Mouse (Mus musculus) midbrain, embryonic 16.5 days (tissue): ENCODE results near the gene Vps29. TPM values are rescaled to one million over a fixed set of nuclear protein-coding genes. Genes with fewer than 3 reads are reported as not detected.

Experiments used
- ATAC-seq: fragments of 200-750 bp; cut with Nextera tagmentation; 2 replicates; pipeline ENCODE4 v1.8.0; 2017; ENCODE audit warnings: moderate TSS enrichment
- H3K27ac ChIP-seq: fragments of 300-500 bp; sonication (generic); 2 replicates; pipeline ENCODE4 v1.5.1; 2014; ENCODE audit warnings: mild to moderate bottlenecking, low read length, mixed read lengths
- H3K27me3 ChIP-seq: fragments of 300-500 bp; sonication (generic); 2 replicates; pipeline ENCODE4 v1.6.1; 2014; ENCODE audit warnings: low read depth, low read length, mixed read lengths; ENCODE audit not compliant: control insufficient read depth, insufficient read depth
- H3K36me3 ChIP-seq: fragments of 300-500 bp; sonication (generic); 2 replicates; pipeline ENCODE4 v1.6.1; 2014; ENCODE audit warnings: mild to moderate bottlenecking, low read length, moderate library complexity, mixed read lengths; ENCODE audit not compliant: control insufficient read depth, insufficient read depth
- H3K4me1 ChIP-seq: fragments of 300-500 bp; sonication (generic); 2 replicates; pipeline ENCODE4 v1.6.1; 2014; ENCODE audit warnings: mild to moderate bottlenecking, low read length, mixed read lengths; ENCODE audit not compliant: control insufficient read depth, insufficient read depth
- H3K4me2 ChIP-seq: fragments of 300-500 bp; sonication (generic); 2 replicates; pipeline ENCODE4 v1.6.1; 2014; ENCODE audit warnings: mild to moderate bottlenecking, low read length, mixed read lengths
- H3K4me3 ChIP-seq: fragments of 300-500 bp; sonication (generic); 2 replicates; pipeline ENCODE4 v1.5.1; 2014; ENCODE audit warnings: low read depth, mild to moderate bottlenecking, low read length, moderate library complexity, mixed read lengths
- H3K9ac ChIP-seq: fragments of 300-500 bp; sonication (generic); 2 replicates; pipeline ENCODE4 v1.6.1; 2014; ENCODE audit warnings: low read depth, low read length, mixed read lengths
- H3K9me3 ChIP-seq: fragments of 300-500 bp; sonication (generic); replicated peaks from 2 replicates; pipeline ENCODE4 v1.6.1; 2014; ENCODE audit warnings: mild to moderate bottlenecking, low read length, mixed read lengths; ENCODE audit not compliant: control insufficient read depth, poor library complexity, severe bottlenecking
- WGBS: fragments of 180-500 bp; shearing (Covaris S2); extraction: QIAGEN DNeasy Blood & Tissue Kit; methylation state at CpG from one replicate; pipeline ENCODE4 v1.1.7; 2014; 5-methylcytosine and 5-hydroxymethylcytosine counted together
- polyA plus RNA-seq: library from polyadenylated mRNA; unstranded; fragments of >200 nt; fragmentation: Nextera tagmentation; extraction: Ambion mirVana; gene quantifications from 2 replicates; pipeline ENCODE4 v1.2.1, GENCODE M21; 2015

The Vps29 gene
- polyA plus RNA-seq, 1 experiment from 2014 or later = 347 TPM

- H3K9me3 ChIP-seq = no peaks in the 10 kb centered on the region
- peak overlapping the region; percentile 82 for H3K27ac ChIP-seq
- H3K27me3 ChIP-seq = no peaks in the 10 kb centered on the region
- under 1% methylated on average over 54 of the region's 57 CpGs for WGBS
- peak overlapping the region; percentile 92 for H3K4me3 ChIP-seq
- H3K4me1 ChIP-seq = peaks cover 12% of the 10 kb centered on the region
- H3K4me2 ChIP-seq = peak overlapping the region; percentile 73
- H3K36me3 ChIP-seq = no peaks in the 10 kb centered on the region
- ATAC-seq = no peak; the same call in 1 of the 2 replicates
- peak overlapping the region; percentile 73 for H3K9ac ChIP-seq
Measured at GRCm38 (mm10) chr5:122354492-122355067, 411 bp downstream of the Vps29 start.

- Histone ChIP-seq H3K4me1 (peaks cover 17% of the 10 kb centered on the region), H3K9ac (peak within 1 kb of the TSS; percentile 88), H3K4me3 (peak within 1 kb of the TSS; percentile 87), H3K9me3 (no peaks in the 10 kb centered on the region), H3K27me3 (no peaks in the 10 kb centered on the region), H3K36me3 (peaks cover 6% of the 10 kb centered on the region; the same call in 1 of the 2 replicates), H3K4me2 (peak within 1 kb of the TSS; percentile 76), H3K27ac (peak within 1 kb of the TSS; percentile 97)
- WGBS = under 1% methylated on average over 28 of the region's 46 CpGs
- peak; percentile 82 for ATAC-seq
Measured at GRCm38 (mm10) chr5:122371591-122372191, 17.5 kb downstream of the Vps29 start, which contains the start of gene Gpn3. Gene Gpn3, plus strand, starts transcription at chr5:122371876.

GRCm38 (mm10) chr5:122372192-122372769 is 18.1 kb downstream of the Vps29 start, which contains the start of gene Fam216a:
Gene Fam216a, minus strand, starts transcription at chr5:122372364.
- H3K4me1 ChIP-seq = peaks cover 17% of the 10 kb centered on the region
- peak within 1 kb of the TSS; percentile 76 for H3K4me2 ChIP-seq
- no peaks in the 10 kb centered on the region for H3K27me3 ChIP-seq
- peak; percentile 94 for ATAC-seq
- H3K4me3 ChIP-seq = peak within 1 kb of the TSS; percentile 87
- peak within 1 kb of the TSS; percentile 97 for H3K27ac ChIP-seq
- peak within 1 kb of the TSS; percentile 88 for H3K9ac ChIP-seq
- WGBS = under 1% methylated on average over 53 of the region's 53 CpGs
- no peaks in the 10 kb centered on the region for H3K9me3 ChIP-seq
- H3K36me3 ChIP-seq = 0 out of 2 replicates have a peak, but pooled peaks cover 4% of the 10 kb centered on the region

GRCm38 (mm10) chr5:122372878-122373277 is 18.7 kb downstream of the Vps29 start:
- Histone ChIP-seq H3K4me1 (peaks cover 17% of the 10 kb centered on the region), H3K9me3 (no peaks in the 10 kb centered on the region), H3K27me3 (no peaks in the 10 kb centered on the region), H3K27ac (peak overlapping the region; percentile 97), H3K9ac (peak overlapping the region; percentile 65), H3K4me3 (peak overlapping the region; percentile 87), H3K36me3 (0 out of 2 replicates have a peak, but pooled peaks cover under 1% of the 10 kb centered on the region), H3K4me2 (peak overlapping the region; percentile 76)
- ATAC-seq = 0 out of 2 replicates have a peak, but pooled peaks have one; percentile 3
- WGBS = 7% methylated on average over 5 of the region's 5 CpGs

GRCm38 (mm10) chr5:122377101-122377833 is 23.1 kb downstream of the Vps29 start:
- H3K4me1 ChIP-seq = peaks cover 10% of the 10 kb centered on the region

GRCm38 (mm10) chr5:122378171-122378570 is 24.0 kb downstream of the Vps29 start:
- WGBS = 97% methylated on average over 12 of the region's 12 CpGs
- no peak overlapping the region for H3K27ac ChIP-seq
- H3K27me3 ChIP-seq = no peaks in the 10 kb centered on the region
- no peak overlapping the region for H3K9ac ChIP-seq
- peaks cover 19% of the 10 kb centered on the region for H3K36me3 ChIP-seq
- H3K4me1 ChIP-seq = peaks cover 5% of the 10 kb centered on the region
- no peak for ATAC-seq
- no peak overlapping the region for H3K4me2 ChIP-seq
- no peaks in the 10 kb centered on the region for H3K9me3 ChIP-seq
- no peak overlapping the region for H3K4me3 ChIP-seq

More at GRCm38 (mm10) chr5:122377101-122377833, 23.1 kb downstream of the Vps29 start:
- Histone ChIP-seq H3K4me3 (no peak overlapping the region), H3K9me3 (no peaks in the 10 kb centered on the region), H3K36me3 (peaks cover 19% of the 10 kb centered on the region), H3K4me2 (no peak overlapping the region), H3K9ac (no peak overlapping the region), H3K27ac (no peak overlapping the region), H3K27me3 (no peaks in the 10 kb centered on the region)
- no peak for ATAC-seq
- 90% methylated on average over 4 of the region's 4 CpGs for WGBS

- 0 out of 2 replicates have a peak, but pooled peaks have one; percentile 32 for ATAC-seq
- Histone ChIP-seq H3K4me1 (no peaks in the 10 kb centered on the region), H3K4me2 (no peak overlapping the region), H3K4me3 (no peak overlapping the region), H3K9me3 (no peaks in the 10 kb centered on the region), H3K27me3 (no peaks in the 10 kb centered on the region), H3K36me3 (peaks cover 19% of the 10 kb centered on the region), H3K9ac (no peak overlapping the region), H3K27ac (no peak overlapping the region)
- WGBS = 52% methylated on average over 11 of the region's 11 CpGs
Measured at GRCm38 (mm10) chr5:122379374-122380155, 25.4 kb downstream of the Vps29 start.

- Histone ChIP-seq H3K4me1 (peaks cover 9% of the 10 kb centered on the region), H3K36me3 (no peaks in the 10 kb centered on the region), H3K27ac (no peak overlapping the region), H3K27me3 (no peaks in the 10 kb centered on the region), H3K9ac (no peak overlapping the region), H3K4me2 (no peak overlapping the region), H3K4me3 (no peak overlapping the region), H3K9me3 (no peaks in the 10 kb centered on the region)
- no peak for ATAC-seq
- WGBS = 87% methylated on average over 5 of the region's 5 CpGs
Measured at GRCm38 (mm10) chr5:122390006-122390405, 35.8 kb downstream of the Vps29 start.
